Mouse (Mus musculus) 3T3-L1 (cell line): ENCODE data around the gene Gpr37l1.
A peak's percentile ranks its signal among the peaks of the same experiment; 100 is the strongest.

Experiments
- DNase-seq: peaks from one replicate; pipeline ENCODE4 v3.0.0-alpha.2; 2015; ENCODE audit warnings: low read depth, low spot score

Gpr37l1 gene

DNA sequence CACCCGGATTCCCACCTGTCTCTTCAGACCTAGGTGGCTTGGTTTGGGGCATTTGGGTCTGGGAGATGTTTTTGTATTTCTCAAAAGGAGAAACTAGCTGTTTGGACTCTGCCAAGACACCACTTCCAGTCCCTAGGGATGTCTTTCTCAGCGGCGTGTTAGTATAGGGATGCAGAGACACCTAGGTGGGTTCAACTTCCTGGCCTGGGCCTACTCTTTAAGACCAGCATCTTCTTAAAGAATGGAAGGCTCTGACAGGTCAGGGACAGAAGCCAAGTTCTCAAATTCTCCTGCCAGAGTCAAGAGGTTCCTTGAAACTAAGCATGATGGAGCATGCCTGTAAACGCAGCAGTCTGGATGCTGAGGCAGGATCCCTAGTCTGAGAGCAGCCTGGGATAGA is 19.0 kb downstream of the Gpr37l1 start:
- DNase-seq, result no peak

GRCm38 (mm10) chr1:135147702-135148058 is 19.8 kb downstream of the Gpr37l1 start:
- no peak for DNase-seq

DNA sequence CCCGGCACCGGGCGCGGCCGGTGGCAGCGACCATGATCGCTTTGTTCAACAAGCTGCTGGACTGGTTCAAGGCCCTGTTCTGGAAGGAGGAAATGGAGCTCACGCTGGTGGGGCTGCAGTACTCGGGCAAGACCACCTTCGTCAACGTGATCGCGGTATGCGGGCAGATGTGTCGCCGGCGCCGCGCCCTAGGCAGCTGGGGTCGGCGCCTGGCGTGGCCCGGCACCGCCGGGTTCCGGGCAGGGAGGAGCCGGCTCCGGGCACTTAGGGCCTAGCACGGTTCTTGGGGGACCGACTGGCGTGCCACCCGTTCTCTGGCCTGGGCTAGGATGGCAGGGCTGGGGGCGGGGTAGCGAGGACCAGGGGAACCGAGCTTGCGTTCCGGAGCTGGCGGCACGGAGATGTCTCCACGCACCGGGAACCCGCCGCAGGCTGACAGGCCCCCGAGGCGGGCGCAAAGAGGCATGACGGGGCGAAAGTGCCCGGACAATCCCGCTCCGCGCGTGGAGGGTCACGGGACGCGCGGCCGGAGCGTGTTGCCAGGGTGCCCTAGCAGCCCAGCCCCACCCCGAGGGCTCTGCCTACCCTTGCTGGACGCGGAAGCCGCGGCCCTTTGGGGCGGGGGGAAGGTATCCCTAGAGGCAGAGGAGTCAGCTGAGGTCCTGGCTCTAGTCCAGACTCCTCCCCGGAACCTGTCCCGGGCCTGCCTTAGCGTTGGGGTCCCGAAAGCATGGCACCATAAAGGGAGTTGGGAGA is 20.4 kb downstream of the Gpr37l1 start:
- peak; percentile 90 for DNase-seq

GRCm38 (mm10) chr1:135146077-135146945 is 21.2 kb downstream of the Gpr37l1 start, which contains the start of gene Arl8a:
Gene Arl8a (plus strand): TSS chr1:135146824.
- peak; percentile 61 for DNase-seq

GRCm38 (mm10) chr1:135143940-135144339 is 23.5 kb downstream of the Gpr37l1 start:
- DNase-seq, result no peak

DNA sequence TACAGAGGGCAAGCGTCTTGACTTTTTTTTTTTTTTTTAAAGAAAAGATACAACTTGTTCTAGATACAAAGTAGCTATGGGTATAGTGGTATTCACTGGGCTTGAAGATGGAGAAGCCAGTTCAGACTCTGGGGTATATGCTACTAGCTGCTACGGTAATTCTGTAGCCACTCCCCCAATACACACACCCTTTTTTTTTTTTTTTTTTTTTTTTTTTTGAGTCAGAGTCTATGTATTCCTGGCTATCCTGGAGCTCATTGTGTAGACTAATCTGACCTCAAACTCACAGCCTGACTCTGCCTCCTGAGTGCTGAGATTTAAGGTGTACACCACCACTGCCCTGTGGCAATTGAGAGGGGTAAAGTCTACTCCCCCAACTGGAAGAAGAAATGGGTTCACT is 25.0 kb downstream of the Gpr37l1 start:
- DNase-seq, result no peak

DNA sequence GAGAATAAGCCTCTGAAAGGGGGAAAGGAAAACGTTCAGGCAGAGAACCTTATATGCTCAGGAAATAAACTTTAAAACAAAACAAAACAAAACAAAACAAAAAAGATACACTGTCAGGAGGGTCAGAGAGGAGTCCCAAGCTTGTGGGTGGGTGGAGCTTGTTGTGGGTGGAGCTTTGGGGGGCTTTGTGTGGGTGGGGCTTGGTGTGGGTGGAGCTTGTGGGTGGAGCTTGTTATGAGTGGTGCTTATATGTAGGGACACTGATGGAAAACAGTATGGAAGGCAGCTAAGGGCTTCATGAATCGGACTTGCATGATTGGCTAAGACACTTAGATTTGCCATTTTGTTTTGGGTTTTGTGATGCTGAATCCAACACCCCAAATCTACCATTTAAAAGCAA is 27.6 kb downstream of the Gpr37l1 start:
- DNase-seq, result no peak

DNA sequence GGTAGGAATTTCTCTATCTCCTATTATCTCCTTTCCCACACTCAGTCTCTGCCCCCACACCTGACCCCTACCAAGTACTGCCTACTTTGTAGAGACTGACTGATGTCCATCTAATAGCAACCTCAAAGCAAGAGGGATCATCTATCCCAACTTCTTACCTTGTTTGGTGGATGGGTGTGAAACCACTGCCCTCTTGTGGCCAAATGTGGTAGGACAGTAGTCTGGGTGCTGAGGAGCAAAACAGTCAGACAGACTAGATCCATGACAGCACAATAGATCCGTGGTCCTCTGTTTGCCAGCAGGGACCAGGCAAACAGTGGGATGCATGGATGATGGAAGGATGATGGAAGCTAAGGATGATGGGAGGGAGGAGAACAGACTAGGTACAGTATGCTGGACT is 31.0 kb downstream of the Gpr37l1 start:
- peak; percentile 90 for DNase-seq

DNA sequence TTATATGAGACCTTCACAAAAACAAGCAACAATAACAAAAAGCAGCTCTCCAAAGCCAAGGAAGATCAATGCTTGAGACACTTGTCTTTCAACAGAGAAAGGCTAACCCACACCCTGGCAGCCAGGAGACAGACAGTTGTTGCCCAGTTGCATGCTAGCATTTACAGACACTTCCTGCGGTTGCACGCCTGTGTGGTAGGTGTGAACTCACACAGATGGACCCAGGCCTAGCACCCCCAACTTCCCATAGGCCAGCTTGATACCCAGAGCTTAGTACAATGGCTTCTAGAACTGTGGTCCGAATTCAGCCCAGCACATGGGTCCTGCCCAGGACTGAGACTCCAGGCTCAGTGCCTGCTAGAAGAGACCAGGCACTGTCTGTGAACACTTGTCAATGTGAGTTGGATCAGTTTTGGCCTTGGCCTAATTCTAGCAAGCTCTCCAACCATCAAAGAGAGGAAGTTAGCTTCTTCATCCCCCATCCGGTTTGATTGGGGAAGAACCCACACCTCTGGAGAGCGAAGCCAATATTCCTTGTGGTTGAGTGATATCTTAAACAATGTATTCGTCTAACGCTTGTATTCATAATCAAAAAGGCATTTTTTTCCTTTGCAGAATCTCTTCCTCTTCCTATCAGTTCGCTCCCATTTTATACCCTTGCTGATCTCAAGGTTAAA is 32.2 kb downstream of the Gpr37l1 start:
- no peak for DNase-seq

DNA sequence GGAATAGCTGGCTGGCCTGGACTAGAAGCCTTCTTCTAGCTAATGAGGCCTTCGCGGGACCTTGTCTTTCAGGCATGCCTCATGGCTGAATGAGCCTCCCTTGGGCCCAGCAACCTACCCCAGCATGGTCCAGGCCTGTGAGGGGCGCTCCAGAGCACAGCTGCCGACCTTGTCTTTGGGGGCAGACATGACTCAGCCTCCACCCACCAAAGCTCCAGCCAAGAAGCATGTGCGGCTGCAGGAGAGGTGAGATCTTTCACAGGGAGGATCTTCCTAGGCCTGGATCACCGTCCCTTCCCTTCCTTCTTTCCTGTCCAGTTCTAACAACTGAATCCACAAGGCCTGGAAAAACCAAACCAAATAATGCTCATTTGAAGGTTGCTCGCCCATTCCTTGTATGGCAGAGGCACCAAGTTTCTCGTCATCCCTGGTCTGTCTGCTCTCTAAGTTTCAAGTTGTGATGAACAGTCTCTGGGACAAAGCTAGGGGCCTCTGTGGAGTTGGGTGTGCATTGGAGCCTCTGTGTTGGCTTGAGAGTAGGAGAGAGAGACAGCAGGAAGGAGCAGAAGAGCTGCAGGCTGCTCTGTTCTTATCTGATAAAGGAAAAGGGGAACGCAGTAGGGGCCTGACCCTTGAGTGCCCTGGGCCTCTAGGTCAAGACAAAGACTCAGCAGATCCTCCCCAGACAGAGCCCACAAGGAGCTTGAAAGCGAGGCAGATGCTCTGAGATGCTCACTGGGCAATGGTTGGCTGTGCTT is 33.6 kb downstream of the Gpr37l1 start:
- no peak for DNase-seq

DNA sequence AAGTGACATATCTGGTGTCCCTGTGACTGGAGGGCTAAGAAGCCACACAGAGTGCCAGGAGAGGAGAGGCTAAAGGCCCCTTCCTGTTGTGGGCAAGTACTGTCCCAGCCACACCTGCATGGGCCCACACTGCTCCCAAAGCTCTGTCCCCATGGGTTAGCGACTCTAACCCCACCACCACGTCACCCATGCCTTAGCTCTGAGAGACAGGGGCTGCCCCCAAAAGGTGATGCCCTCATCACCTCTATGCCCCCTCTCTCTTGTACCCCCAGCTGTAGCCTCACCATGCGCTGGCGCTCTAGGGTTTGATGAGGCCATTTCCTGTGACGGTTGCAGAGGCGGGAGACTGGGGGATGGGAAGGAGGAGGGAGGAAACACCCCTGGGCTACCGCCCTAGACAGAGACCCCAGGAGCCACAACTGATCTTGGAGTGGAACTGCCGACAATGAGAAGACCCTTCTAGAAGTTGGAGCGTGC is 34.5 kb downstream of the Gpr37l1 start:
- DNase-seq, result no peak

- peak; percentile 70 for DNase-seq
These were observed 35.0 kb downstream of the Gpr37l1 start, which contains the start of gene Ptpn7 for GRCm38 (mm10) chr1:135132473-135132872. Gene Ptpn7 (plus strand): TSS chr1:135132700.

GRCm38 (mm10) chr1:135131560-135131959 is 35.9 kb downstream of the Gpr37l1 start:
- no peak for DNase-seq

DNA sequence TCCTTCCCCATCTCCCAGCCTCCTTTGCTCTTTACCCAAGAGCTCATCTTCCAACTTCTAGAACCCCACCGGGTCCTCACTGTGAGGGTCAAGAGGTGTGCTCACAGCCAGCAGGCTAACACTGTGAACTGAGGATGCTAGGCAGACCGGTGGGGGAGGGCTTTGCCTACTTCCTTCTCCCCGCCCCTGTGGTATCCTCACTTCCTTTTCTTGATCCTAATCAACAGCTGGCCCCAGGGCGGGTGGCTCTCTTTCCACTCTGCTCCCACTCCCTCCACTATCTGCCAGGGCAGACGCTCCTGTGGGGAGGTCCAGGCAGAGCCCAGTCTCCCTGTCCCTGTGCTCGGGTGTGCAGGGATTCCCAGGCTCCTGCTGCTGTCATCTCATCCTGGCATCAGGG is 36.4 kb downstream of the Gpr37l1 start:
- no peak for DNase-seq

DNA sequence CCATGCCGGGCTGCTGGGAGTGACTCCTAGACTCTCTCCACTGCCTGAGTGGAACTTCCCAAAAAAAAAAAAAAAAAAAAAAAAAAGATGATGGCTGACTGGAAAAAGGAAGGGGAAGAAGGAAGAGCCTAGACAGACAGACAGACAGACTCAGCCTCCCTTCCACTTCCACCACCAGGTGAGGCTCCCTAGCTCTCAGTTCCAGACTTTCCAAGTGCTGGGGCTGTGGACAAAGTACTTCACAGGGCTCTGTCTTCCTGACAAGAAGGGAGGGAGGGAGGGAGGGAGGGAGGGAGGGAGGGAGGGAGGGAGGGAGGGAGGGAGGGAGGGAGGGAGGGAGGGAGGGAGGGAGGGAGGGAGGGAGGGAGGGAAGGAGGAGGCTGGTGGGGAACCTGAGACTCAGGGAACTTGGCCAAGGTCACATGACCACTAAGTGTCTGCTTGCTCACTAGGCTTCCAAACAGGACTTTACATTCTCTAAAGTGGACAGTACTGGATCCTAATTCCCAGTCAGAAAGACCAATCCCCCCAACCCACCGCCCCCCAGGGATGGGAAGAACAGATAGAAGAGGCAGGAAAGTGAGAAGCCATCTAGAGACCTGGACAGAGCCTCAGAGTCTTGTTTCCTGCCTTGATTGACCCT is 37.0 kb downstream of the Gpr37l1 start:
- peak; percentile 67 for DNase-seq

DNA sequence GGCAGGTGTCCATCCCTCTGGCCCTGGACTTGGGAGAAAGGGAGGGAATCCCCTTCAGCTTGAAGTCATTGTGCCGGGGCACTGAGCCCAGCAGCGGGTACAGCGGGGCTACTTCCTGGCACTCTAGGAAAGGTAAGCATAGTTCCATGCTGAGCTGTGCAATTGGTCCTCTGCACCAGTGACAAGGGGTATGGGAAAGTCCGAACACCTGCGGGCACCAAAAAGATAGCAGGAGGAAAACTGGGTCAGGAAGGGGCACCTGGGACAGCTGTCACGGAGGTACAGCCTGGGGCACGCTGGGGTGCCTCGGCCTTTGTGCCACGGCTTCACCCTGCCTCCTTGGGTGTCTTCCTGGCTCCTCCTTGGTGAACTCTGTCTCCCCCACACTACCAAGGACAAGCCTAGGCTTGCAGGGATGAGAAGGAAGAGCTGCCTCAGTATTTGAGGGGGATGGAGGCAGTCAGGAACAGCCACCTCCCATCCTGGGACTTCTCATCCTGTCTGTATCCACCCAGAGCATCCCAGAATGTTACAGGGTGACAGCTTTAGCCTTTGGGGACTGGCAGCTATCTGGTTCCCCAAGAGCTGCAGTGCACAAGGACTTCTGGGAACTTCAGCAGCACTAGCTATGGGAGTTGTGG is 37.8 kb downstream of the Gpr37l1 start:
- DNase-seq, result no peak

DNA sequence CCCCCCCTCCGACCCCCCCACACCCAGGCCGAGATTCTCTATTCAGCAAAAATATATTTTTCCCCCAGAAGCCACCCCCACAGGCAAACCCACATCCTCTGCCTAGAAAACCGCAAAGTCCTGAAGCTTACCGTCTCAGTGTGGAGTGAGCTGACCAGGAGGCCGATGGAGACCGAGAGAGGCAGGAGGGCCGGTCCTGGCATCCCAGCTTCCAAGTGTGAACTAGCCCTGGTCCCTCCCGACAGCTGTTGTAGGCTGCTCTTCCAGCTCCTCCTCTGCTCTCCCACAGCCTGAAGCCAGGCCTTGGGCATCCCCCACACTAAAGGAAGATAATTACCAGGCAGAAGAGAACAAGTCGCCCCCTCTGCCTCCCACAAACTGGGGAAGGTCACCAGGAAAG is 38.5 kb downstream of the Gpr37l1 start:
- DNase-seq, result no peak

DNA sequence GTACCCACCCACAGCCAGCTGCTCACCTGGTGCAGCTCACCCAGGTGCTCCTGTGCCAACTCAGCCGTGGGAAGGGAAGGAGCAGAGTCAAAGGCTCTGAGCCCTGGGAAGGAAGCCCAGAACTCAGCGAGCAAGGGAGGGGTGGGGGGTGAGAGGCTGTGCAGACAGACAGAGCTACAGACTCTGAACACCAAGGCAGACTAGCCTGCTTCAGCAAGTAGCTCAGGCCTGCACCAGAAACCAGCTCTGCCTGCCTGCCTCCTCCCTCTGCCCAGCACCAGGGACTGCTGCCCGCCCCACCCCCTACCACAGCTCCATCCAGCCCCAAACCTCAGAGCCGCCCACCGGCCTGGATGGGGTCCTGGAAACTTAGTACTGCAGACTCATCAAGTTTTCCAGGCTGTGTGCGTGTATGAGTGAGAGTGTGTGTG is 39.5 kb downstream of the Gpr37l1 start:
- DNase-seq, result no peak

GRCm38 (mm10) chr1:135126443-135127027 is 40.9 kb downstream of the Gpr37l1 start:
- DNase-seq, result peak; percentile 65

DNA sequence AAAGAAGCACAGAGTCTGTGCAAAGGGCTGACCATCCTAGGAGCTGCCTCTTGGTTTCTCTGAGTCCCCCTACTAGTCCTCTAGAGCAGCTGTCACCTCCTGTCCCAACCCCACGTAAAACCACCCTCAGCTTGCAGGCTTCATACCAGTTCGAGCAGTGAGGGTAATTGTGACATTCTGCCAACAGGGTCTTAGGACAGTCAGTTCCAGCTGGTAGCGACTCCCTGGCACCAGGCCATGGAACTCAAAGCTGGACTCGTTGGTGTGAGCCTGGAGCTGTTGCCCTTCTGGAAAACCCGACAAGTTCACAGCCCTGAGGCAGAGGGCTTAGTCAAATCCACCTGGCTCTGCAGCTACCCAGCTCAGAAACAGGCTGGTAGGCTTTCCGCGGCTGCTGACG is 41.5 kb downstream of the Gpr37l1 start:
- no peak for DNase-seq
